Mouse (Mus musculus): ENCODE data around the gene Zbbx. TPM values are rescaled to one million over a fixed set of nuclear protein-coding genes. Genes with fewer than 3 reads are reported as not detected.

Zbbx gene
- 1.1 and 1.2 TPM in 2 replicates for polyA plus RNA-seq (2015; fragmentation: Nextera tagmentation; extraction: Ambion mirVana)

GRCm38 (mm10) chr3:75164838-75165496 is at the start of gene Zbbx:
Gene Zbbx, minus strand, starts transcription at chr3:75165034.

Other genes with a start within 250 kb of the Zbbx start
- gene Serpini2, start 105.0 kb upstream of the Zbbx start, polyA plus RNA-seq (2015; fragmentation: Nextera tagmentation; extraction: Ambion mirVana) = not detected in 2 replicates